8 mouse cellular contexts compared by ENCODE assay signal in genomic region chr6:72538562-72539031, GRCm38 (mm10). TPM values are rescaled to one million over a fixed set of nuclear protein-coding genes. Genes with fewer than 3 reads are reported as not detected.
DNase-seq lines count a peak whose midpoint lies in the region; ATAC-seq lines count a peak whose summit lies in the region.

No protein-coding gene starts in this region.

- DNase-seq in NIH3T3 (ENCODE audit: low read depth), result peak; percentile 83
- peak; percentile 90 to 93 for DNase-seq in cerebellum, postnatal 10 days
- peak; percentile 85 to 90 for DNase-seq in frontal cortex, postnatal 10 days (ENCODE audit: low spot score in 2 of 2)
- DNase-seq in layer of hippocampus, postnatal 25 days (ENCODE audit: extremely low spot score in 1 of 2, low spot score in 1 of 2), result peak; percentile 62 to 63
- DNase-seq in lung, postnatal 25 days (ENCODE audit: low spot score), result peak; percentile 95
- peak; percentile 78 for DNase-seq in retina, embryonic 14.5 days (ENCODE audit: low spot score)
- DNase-seq in thymus, postnatal 4 days, result peak; percentile 86

- peak overlapping the region; percentile 70; the same call in 1 of the 2 replicates for H3K27ac ChIP-seq in hindbrain, embryonic 13.5 days

- peaks cover 19% of the 10 kb centered on the region for H3K4me1 ChIP-seq in hindbrain, embryonic 13.5 days (replicated peaks)

- H3K27me3 ChIP-seq in hindbrain, embryonic 13.5 days, result no peaks in the 10 kb centered on the region

- H3K4me3 ChIP-seq in hindbrain, embryonic 13.5 days, result peak overlapping the region; percentile 56

- peak overlapping the region; percentile 79 for H3K9ac ChIP-seq in hindbrain, embryonic 13.5 days

- peak; percentile 96 for ATAC-seq in hindbrain, embryonic 13.5 days (ENCODE audit: low FRiP score)

- no peaks in the 10 kb centered on the region for H3K9me3 ChIP-seq in hindbrain, embryonic 13.5 days

- peak overlapping the region; percentile 73 for H3K4me2 ChIP-seq in hindbrain, embryonic 13.5 days

- 6% methylated on average over 16 of the region's 16 CpGs for WGBS in hindbrain, embryonic 13.5 days

- no peaks in the 10 kb centered on the region for H3K36me3 ChIP-seq in hindbrain, embryonic 13.5 days

RNA-seq across cellular contexts. Expression of gene Capg, which starts 5.6 kb away (rescaled TPM):
- 9.2 and 10.2 TPM in 2 replicates for polyA plus RNA-seq in hindbrain, embryonic 13.5 days (2015; fragmentation: Nextera tagmentation; extraction: Ambion mirVana)
- total RNA-seq in layer of hippocampus, postnatal 25 days (2021), result 1 to 10 TPM; 3.5 to 4.0 TPM

RNA-seq across cellular contexts. Expression of gene Sh2d6, which starts 17.1 kb away (rescaled TPM):
- polyA plus RNA-seq in hindbrain, embryonic 13.5 days (2015; fragmentation: Nextera tagmentation; extraction: Ambion mirVana), result 0.41 and 1.0 TPM in 2 replicates
- total RNA-seq in layer of hippocampus, postnatal 25 days (2021), result 1 to 10 TPM in 1 of 2 experiments, under 1 TPM in 1; 0.62 to 1.3 TPM

RNA-seq across cellular contexts. Expression of gene Elmod3, which starts 59.6 kb away (rescaled TPM):
- 15.3 and 15.5 TPM in 2 replicates for polyA plus RNA-seq in hindbrain, embryonic 13.5 days (2015; fragmentation: Nextera tagmentation; extraction: Ambion mirVana)
- total RNA-seq in layer of hippocampus, postnatal 25 days (2021), result 10 to 100 TPM; 22.0 to 23.4 TPM

RNA-seq across cellular contexts. Expression of gene Retsat, which starts 59.7 kb away (rescaled TPM):
- polyA plus RNA-seq in hindbrain, embryonic 13.5 days (2015; fragmentation: Nextera tagmentation; extraction: Ambion mirVana), result 4.8 and 5.9 TPM in 2 replicates
- 10 to 100 TPM; 57.8 to 58.7 TPM for total RNA-seq in layer of hippocampus, postnatal 25 days (2021)

Comparison
In these comparisons a context has a peak if more than half of its experiments do, and no peak if none do; other contexts are left out.
1. Peak in every context shown above with its lines: DNase-seq, ATAC-seq, H3K4me3 ChIP-seq and H3K27ac ChIP-seq.